Mouse (Mus musculus): ENCODE measurements around the gene Acoxl.

Acoxl gene

GRCm38 (mm10) chr2:127939206-127939605 lies 100.5 kb downstream of the Acoxl start:
- DNase-seq (ENCODE audit: low spot score in 2 of 2), result no peak

- no peak for DNase-seq (ENCODE audit: low spot score in 2 of 2)
Observed at GRCm38 (mm10) chr2:127960579-127960978, 121.9 kb downstream of the Acoxl start.

- no peak for DNase-seq (ENCODE audit: low spot score in 2 of 2)
Observed at GRCm38 (mm10) chr2:127961154-127961553, 122.5 kb downstream of the Acoxl start.

- no peak for DNase-seq (ENCODE audit: low spot score in 2 of 2)
Observed at GRCm38 (mm10) chr2:127961802-127962433, 123.2 kb downstream of the Acoxl start.

- DNase-seq (ENCODE audit: low spot score in 2 of 2), result no peak
Observed at GRCm38 (mm10) chr2:127968944-127969343, 130.3 kb downstream of the Acoxl start.

- DNase-seq (ENCODE audit: low spot score in 2 of 2), result no peak
Observed at GRCm38 (mm10) chr2:127976276-127976675, 137.6 kb downstream of the Acoxl start.

GRCm38 (mm10) chr2:127978601-127979230 lies 140.0 kb downstream of the Acoxl start:
- no peak for DNase-seq (ENCODE audit: low spot score in 2 of 2)

GRCm38 (mm10) chr2:127982610-127983009 lies 143.9 kb downstream of the Acoxl start:
- DNase-seq (ENCODE audit: low spot score in 2 of 2), result no peak

GRCm38 (mm10) chr2:127983301-127983700 lies 144.6 kb downstream of the Acoxl start:
- DNase-seq (ENCODE audit: low spot score in 2 of 2), result no peak

- DNase-seq (ENCODE audit: low spot score in 2 of 2), result no peak
Observed at GRCm38 (mm10) chr2:127983981-127984380, 145.3 kb downstream of the Acoxl start.

- no peak for DNase-seq (ENCODE audit: low spot score in 2 of 2)
Observed at GRCm38 (mm10) chr2:127987706-127988105, 149.0 kb downstream of the Acoxl start.

- no peak for DNase-seq (ENCODE audit: low spot score in 2 of 2)
Observed at GRCm38 (mm10) chr2:127990856-127991479, 152.3 kb downstream of the Acoxl start.

- no peak for DNase-seq (ENCODE audit: low spot score in 2 of 2)
Observed at GRCm38 (mm10) chr2:127991656-127992055, 153.0 kb downstream of the Acoxl start.

GRCm38 (mm10) chr2:128008662-128009423 lies 170.2 kb downstream of the Acoxl start:
- no peak for DNase-seq (ENCODE audit: low spot score in 2 of 2)

GRCm38 (mm10) chr2:128014613-128015012 lies 175.9 kb downstream of the Acoxl start:
- no peak for DNase-seq (ENCODE audit: low spot score in 2 of 2)

GRCm38 (mm10) chr2:128015602-128016001 lies 176.9 kb downstream of the Acoxl start:
- no peak for DNase-seq (ENCODE audit: low spot score in 2 of 2)

GRCm38 (mm10) chr2:128020039-128020907 lies 181.6 kb downstream of the Acoxl start:
- no peak for DNase-seq (ENCODE audit: low spot score in 2 of 2)

- no peak for DNase-seq (ENCODE audit: low spot score in 2 of 2)
Observed at GRCm38 (mm10) chr2:128020908-128021193, 182.2 kb downstream of the Acoxl start.

GRCm38 (mm10) chr2:128023855-128024254 lies 185.2 kb downstream of the Acoxl start:
- no peak for DNase-seq (ENCODE audit: low spot score in 2 of 2)

- no peak for DNase-seq (ENCODE audit: low spot score in 2 of 2)
Observed at GRCm38 (mm10) chr2:128027696-128028095, 189.0 kb downstream of the Acoxl start.

GRCm38 (mm10) chr2:128029968-128030367 lies 191.3 kb downstream of the Acoxl start:
- DNase-seq (ENCODE audit: low spot score in 2 of 2), result no peak

- DNase-seq (ENCODE audit: low spot score in 2 of 2), result no peak
Observed at GRCm38 (mm10) chr2:128032111-128032510, 193.4 kb downstream of the Acoxl start.
